Mouse (Mus musculus): ENCODE data around the gene Srrm3. TPM values are rescaled to one million over a fixed set of nuclear protein-coding genes. Genes with fewer than 3 reads are reported as not detected.

Gene Srrm3
- polyA plus RNA-seq, 2 experiments = 0.01 TPM; not detected in 1

GRCm38 (mm10) chr5:135884641-135885040, 78.0 kb downstream of the Srrm3 start:
- no peak for ATAC-seq (ENCODE audit: insufficient read depth)
- no peak overlapping the region for H3K27ac ChIP-seq
- no peak overlapping the region for H3K4me3 ChIP-seq (ENCODE audit: insufficient read depth in 1 of 2, low read depth in 2 of 2, low read length in 2 of 2)
- peaks cover 21% of the 10 kb centered on the region for H3K27me3 ChIP-seq (ENCODE audit: control insufficient read depth, insufficient read depth, low read length)
- 58% methylated on average over 6 of the region's 6 CpGs for WGBS (ENCODE audit: insufficient replicate concordance)
- TF ChIP-seq EP300 (IDR thresholded peaks at IDR 0.05; ENCODE audit: low read depth) = no peak
- TF ChIP-seq CTCF (IDR thresholded peaks at IDR 0.05; ENCODE audit: low read depth) = no peak
- H3K36me3 ChIP-seq (replicated peaks; ENCODE audit: control insufficient read depth, insufficient read depth, low read depth) = no peaks in the 10 kb centered on the region
- H3K4me2 ChIP-seq (ENCODE audit: low read depth) = no peak overlapping the region
- H3K9me3 ChIP-seq (ENCODE audit: control insufficient read depth, low read length) = no peaks in the 10 kb centered on the region
- H3K9ac ChIP-seq (replicated peaks) = no peak overlapping the region
- no peaks in the 10 kb centered on the region for H3K4me1 ChIP-seq (replicated peaks; ENCODE audit: control insufficient read depth in 2 of 2, insufficient read depth in 2 of 2, low read length in 1 of 2)
- no peak for DNase-seq (ENCODE audit: low read depth in 3 of 3, low spot score in 3 of 3)

DNA sequence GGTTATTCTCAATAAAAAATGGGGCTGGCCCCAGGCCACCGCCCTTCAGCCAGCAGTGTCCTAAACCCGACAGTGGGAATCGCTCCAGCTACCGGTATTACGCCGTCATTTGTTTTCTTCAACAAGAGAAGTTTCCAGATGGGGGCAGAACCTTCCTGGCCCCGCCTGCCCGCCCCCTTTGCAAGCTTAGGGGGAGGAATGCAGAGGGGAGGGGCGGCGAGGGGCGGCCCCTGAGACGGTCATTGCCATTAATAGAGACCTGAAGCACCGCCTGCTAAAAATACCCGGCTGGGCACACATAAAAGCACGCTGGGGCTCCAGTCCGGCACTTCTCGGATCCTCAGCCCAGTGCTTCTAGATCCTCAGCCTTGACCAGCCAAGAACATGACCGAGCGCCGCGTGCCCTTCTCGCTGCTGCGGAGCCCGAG, 81.0 kb downstream of the Srrm3 start, which contains the start of gene Hspb1:
Gene Hspb1 (plus strand): TSS at position 245 of the 428 bp plus-strand sequence.
- H3K27me3 ChIP-seq (ENCODE audit: control insufficient read depth, insufficient read depth, low read length) = peaks cover 29% of the 10 kb centered on the region

DNA sequence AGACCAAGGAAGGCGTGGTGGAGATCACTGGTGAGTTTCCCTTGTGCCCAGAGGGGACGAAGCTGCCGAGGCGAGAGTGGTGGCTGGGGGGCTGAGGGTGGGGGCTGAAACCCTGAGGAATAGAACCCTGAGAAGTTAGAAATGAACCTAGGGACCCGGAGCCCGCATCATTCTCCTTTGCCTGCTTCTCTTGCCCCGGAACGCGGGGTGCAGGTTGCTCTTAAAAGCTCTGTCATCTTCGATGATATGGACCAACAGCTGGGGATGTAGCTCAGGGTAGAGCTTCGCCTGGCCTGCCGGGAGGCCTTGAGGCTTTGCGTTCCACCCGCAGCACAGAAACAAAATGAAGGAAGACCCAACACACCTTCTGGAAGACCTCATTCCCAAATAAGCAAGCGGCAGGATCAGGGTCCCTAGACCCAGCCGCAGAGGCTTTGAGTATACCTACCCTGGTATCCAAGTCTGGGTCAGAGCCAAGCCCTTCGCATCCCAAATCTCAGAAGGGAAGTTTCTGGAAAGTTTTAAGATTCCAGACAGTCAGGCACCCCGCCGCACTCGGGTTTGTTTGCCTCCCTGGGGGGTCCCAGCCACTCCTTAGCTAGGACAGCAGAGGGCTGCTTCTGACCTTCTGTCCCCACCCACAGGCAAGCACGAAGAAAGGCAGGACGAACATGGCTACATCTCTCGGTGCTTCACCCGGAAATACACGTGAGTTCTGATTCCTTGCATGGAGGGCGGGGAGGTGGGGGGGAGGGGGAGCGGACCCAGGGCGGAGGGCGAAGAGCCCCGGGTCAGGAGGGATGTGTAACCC, 81.9 kb downstream of the Srrm3 start:
- H3K9me3 ChIP-seq (ENCODE audit: control insufficient read depth, low read length) = no peaks in the 10 kb centered on the region
- no peak for TF ChIP-seq CTCF (IDR thresholded peaks at IDR 0.05; ENCODE audit: low read depth)
- no peak for TF ChIP-seq EP300 (IDR thresholded peaks at IDR 0.05; ENCODE audit: low read depth)
- H3K4me3 ChIP-seq (ENCODE audit: insufficient read depth in 1 of 2, low read depth in 2 of 2, low read length in 2 of 2) = no peak overlapping the region
- ATAC-seq (ENCODE audit: insufficient read depth) (no peak), DNase-seq (ENCODE audit: low read depth in 3 of 3, low spot score in 3 of 3) (no peak)
- WGBS (ENCODE audit: insufficient replicate concordance) = 5% methylated on average over 30 of the region's 30 CpGs
- H3K4me1 ChIP-seq (replicated peaks; ENCODE audit: control insufficient read depth in 2 of 2, insufficient read depth in 2 of 2, low read length in 1 of 2) = no peaks in the 10 kb centered on the region
- H3K4me2 ChIP-seq (ENCODE audit: low read depth) = no peak overlapping the region
- peaks cover 29% of the 10 kb centered on the region for H3K27me3 ChIP-seq (ENCODE audit: control insufficient read depth, insufficient read depth, low read length)
- no peak overlapping the region for H3K27ac ChIP-seq
- H3K36me3 ChIP-seq (replicated peaks; ENCODE audit: control insufficient read depth, insufficient read depth, low read depth) = no peaks in the 10 kb centered on the region
- no peak overlapping the region for H3K9ac ChIP-seq (replicated peaks)

More for the DNA sequence above, 81.0 kb downstream of the Srrm3 start, which contains the start of gene Hspb1:
- DNase-seq (ENCODE audit: low read depth in 3 of 3, low spot score in 3 of 3) = no peak
- TF ChIP-seq CTCF (IDR thresholded peaks at IDR 0.05; ENCODE audit: low read depth) (no peak), EP300 (IDR thresholded peaks at IDR 0.05; ENCODE audit: low read depth) (no peak)
- Histone ChIP-seq H3K27ac (no peak within 1 kb of the TSS), H3K4me3 (ENCODE audit: insufficient read depth in 1 of 2, low read depth in 2 of 2, low read length in 2 of 2) (peak within 1 kb of the TSS in 1 of 2 experiments; percentile 16; a peak in 1 of 4 replicates), H3K36me3 (replicated peaks; ENCODE audit: control insufficient read depth, insufficient read depth, low read depth) (no peaks in the 10 kb centered on the region), H3K4me2 (ENCODE audit: low read depth) (peak within 1 kb of the TSS; percentile 43), H3K9me3 (ENCODE audit: control insufficient read depth, low read length) (no peaks in the 10 kb centered on the region), H3K9ac (replicated peaks) (no peak within 1 kb of the TSS), H3K4me1 (replicated peaks; ENCODE audit: control insufficient read depth in 2 of 2, insufficient read depth in 2 of 2, low read length in 1 of 2) (no peaks in the 10 kb centered on the region)
- ATAC-seq (ENCODE audit: insufficient read depth) = no peak
- 1% methylated on average over 24 of the region's 24 CpGs for WGBS (ENCODE audit: insufficient replicate concordance)

DNA sequence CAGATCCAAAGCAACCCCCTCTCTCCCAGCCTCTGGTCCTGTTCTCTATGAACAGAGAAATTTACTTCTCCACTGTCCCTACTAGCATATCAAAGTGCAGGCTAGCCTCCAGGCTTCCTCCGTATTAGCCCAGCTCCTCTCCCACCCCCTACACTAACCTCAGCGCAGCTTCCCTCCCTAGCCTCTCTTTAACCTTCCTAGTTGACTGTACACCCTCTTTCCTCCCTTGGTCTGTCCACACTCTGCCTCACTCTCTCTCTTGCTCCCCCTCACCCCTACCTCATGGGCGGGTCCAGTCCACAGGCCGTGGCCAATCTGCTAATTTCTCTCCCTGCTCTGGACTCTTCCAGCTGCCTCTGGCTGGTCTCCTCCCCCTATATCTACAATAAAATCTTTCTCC, 83.6 kb downstream of the Srrm3 start:
- H3K36me3 ChIP-seq (replicated peaks; ENCODE audit: control insufficient read depth, insufficient read depth, low read depth) = no peaks in the 10 kb centered on the region
- no peaks in the 10 kb centered on the region for H3K4me1 ChIP-seq (replicated peaks; ENCODE audit: control insufficient read depth in 2 of 2, insufficient read depth in 2 of 2, low read length in 1 of 2)
- TF ChIP-seq EP300 (IDR thresholded peaks at IDR 0.05; ENCODE audit: low read depth) = no peak
- no peak for TF ChIP-seq CTCF (IDR thresholded peaks at IDR 0.05; ENCODE audit: low read depth)

GRCm38 (mm10) chr5:135890920-135891319, 84.2 kb downstream of the Srrm3 start:
- H3K4me2 ChIP-seq (ENCODE audit: low read depth) = no peak overlapping the region
- H3K9ac ChIP-seq (replicated peaks) = no peak overlapping the region
- ATAC-seq (ENCODE audit: insufficient read depth) (no peak), DNase-seq (ENCODE audit: low read depth in 3 of 3, low spot score in 3 of 3) (no peak)
- H3K9me3 ChIP-seq (ENCODE audit: control insufficient read depth, low read length) = no peaks in the 10 kb centered on the region
- no peak overlapping the region for H3K27ac ChIP-seq
- no peak for TF ChIP-seq EP300 (IDR thresholded peaks at IDR 0.05; ENCODE audit: low read depth)
- TF ChIP-seq CTCF (IDR thresholded peaks at IDR 0.05; ENCODE audit: low read depth) = no peak
- no peaks in the 10 kb centered on the region for H3K36me3 ChIP-seq (replicated peaks; ENCODE audit: control insufficient read depth, insufficient read depth, low read depth)
- H3K27me3 ChIP-seq (ENCODE audit: control insufficient read depth, insufficient read depth, low read length) = peaks cover 29% of the 10 kb centered on the region
- no peaks in the 10 kb centered on the region for H3K4me1 ChIP-seq (replicated peaks; ENCODE audit: control insufficient read depth in 2 of 2, insufficient read depth in 2 of 2, low read length in 1 of 2)
- H3K4me3 ChIP-seq (ENCODE audit: insufficient read depth in 1 of 2, low read depth in 2 of 2, low read length in 2 of 2) = no peak overlapping the region
- WGBS (ENCODE audit: insufficient replicate concordance) = 41% methylated on average over 3 of the region's 3 CpGs

More for the DNA sequence above, 83.6 kb downstream of the Srrm3 start:
- H3K27ac ChIP-seq = no peak overlapping the region
- DNase-seq (ENCODE audit: low read depth in 3 of 3, low spot score in 3 of 3) (no peak), ATAC-seq (ENCODE audit: insufficient read depth) (no peak)
- H3K4me3 ChIP-seq (ENCODE audit: insufficient read depth in 1 of 2, low read depth in 2 of 2, low read length in 2 of 2) = no peak overlapping the region
- peaks cover 29% of the 10 kb centered on the region for H3K27me3 ChIP-seq (ENCODE audit: control insufficient read depth, insufficient read depth, low read length)
- no peaks in the 10 kb centered on the region for H3K9me3 ChIP-seq (ENCODE audit: control insufficient read depth, low read length)
- no peak overlapping the region for H3K9ac ChIP-seq (replicated peaks)
- WGBS (ENCODE audit: insufficient replicate concordance) = 29% methylated on average over 4 of the region's 4 CpGs
- H3K4me2 ChIP-seq (ENCODE audit: low read depth) = no peak overlapping the region
